Mouse (Mus musculus) embryo, embryonic 11 days (tissue): ENCODE data around the gene Dus2.

Source experiments
- DNase-seq: peaks from one replicate; pipeline ENCODE4 v3.0.0-alpha.2; 2015

Dus2 gene

DNA sequence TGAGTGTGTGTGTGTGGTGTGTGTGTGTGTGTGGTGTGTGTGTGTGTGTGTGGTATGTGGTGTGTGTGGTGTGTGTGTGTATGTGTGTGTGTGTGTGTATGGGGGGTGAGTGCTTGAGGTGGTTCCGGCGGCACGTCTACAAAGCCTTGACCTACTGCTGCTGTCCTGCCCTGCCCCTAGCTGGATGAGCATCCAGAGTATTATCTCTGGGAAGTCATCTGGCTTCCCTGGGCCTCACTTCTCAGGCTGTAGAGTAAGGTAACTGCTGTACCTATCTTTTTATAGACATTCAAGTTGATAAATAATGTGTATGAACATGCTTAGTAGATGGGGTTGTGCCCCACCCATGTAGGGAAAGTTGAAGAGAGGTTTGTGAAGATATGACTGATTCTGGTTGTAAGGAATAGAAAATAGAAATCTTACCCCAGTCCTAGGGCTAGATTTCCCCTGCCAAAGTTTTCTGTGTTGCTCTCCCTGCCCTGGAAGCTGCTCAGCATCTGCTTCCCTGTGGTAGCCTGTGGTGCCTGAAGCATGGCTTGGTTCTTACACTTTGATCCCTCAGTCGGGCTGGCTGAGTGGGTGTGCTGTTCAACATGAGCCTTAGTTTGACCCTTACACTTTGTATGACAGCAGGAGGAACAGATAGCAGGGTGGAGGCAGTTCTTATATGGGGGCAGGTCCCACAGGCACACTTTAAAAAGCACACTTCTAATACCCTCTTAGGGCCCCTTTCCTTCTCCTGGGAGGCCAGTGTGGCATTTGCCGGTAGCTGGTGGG, 56.9 kb downstream of the Dus2 start:
- DNase-seq = no peak

DNA sequence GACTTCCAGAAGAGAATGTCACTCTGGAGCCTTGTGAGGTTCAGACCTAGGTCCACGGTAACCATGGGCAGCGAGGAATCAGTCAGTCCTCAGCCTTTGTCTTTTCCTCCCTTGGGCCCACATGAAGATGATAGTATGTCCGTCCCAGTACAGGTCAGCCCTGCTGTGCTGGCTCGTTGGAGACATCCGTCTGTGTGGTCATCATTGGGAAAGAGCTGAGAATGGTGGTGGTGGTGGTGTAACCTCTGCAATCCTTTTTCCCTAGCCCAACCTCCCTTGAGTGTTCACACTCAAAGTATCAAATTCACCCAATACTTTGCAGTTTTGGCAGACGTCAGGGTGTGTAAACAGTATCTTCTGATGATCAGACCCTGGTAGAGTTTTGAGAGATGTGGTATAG, 58.7 kb downstream of the Dus2 start:
- DNase-seq = no peak

DNA sequence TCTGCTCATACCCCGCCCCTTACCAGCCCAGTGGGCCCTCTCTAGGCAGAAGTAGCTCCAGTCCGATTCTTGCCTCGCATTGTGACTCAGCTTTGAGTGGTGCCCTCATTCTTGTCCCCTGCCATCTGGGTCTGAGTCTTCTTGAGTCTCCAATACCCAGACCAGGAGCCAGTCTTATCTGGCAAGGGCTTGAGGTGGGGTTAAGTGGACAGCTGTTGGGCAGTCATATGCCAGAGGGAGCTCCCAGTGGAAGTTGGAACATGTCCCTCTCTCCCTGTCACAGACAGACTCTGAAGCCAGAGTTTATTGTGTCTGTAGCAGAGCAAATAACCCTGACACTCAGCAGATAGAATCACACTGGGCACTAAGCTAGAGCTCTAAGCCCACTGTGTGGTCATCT, 59.9 kb downstream of the Dus2 start:
- no peak for DNase-seq

DNA sequence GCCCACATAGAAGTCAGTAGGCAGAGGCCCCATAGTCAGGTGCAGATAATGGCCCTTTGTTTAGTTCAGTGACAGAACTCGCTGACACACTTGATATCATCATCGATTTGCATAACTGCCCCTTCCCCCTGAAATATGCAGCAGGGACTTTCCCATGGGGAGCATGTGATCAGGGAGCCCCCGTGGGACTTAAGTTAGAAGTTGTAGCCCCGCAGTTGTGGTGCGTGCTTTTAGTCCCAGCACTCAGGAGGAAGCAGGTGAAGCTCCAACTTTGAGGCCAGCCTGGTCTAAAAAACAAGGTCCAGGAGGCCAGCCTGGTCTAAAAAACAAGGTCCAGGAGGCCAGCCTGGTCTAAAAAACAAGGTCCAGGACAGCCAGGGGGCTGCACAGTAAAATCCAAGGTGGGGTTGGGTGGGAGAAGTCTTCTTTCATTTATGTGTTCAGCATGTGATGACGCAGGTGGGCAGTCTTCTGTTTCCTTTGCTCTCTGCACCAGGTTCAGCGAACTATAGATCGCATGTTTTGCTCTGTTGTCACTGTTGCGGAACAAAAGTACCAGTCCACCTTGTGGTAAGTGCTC, 61.5 kb downstream of the Dus2 start:
- no peak for DNase-seq

DNA sequence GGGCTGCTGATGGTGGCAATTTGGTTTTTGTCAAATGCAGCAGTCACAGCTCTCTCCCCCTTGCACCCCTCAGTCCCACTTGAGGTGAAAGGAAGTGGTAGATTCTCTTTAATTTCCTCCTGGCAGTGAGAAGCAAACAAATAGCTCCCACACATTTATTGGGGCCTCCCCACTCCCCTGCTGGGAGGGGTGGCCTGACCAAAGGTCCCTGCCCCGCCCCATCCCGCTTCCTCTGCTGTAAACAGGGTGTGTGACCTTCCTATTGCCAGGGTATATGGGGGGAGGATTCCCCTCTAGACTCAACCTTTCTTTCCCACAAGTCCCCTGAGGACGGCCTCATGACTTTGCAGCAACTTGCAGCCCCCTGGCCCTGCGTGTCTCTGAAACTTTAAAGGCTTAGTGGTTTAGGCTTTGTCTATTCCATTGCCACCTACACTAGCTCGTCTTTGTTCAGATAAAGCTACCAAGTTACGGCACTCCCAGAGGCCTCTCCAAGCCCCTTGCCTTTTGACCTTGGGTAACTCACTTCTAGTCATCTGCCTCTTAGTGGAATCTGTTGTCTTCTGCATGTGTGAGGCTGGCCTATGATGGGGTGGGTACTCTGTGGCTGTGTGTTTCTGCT, 63.2 kb downstream of the Dus2 start:
- DNase-seq = no peak

DNA sequence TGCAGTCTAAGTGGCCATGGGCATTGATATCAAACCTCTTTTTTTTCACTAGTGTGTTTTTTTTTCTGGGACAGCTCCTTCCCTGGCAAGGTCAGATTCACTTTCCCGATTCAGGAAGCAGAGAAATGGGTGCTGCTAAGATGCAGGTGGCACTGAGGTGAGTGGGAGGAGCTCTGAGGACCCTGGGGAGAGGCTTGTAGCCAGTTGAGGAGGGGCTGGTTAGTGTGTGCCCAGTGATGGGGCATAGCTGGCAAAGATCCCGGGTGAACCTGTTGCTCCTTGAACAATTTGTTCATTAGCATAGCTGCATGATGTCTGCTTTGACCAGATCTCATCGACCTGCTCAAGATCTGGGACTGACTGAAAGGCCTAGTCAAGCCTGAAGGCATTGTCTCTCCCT, 63.9 kb downstream of the Dus2 start:
- DNase-seq = no peak

DNA sequence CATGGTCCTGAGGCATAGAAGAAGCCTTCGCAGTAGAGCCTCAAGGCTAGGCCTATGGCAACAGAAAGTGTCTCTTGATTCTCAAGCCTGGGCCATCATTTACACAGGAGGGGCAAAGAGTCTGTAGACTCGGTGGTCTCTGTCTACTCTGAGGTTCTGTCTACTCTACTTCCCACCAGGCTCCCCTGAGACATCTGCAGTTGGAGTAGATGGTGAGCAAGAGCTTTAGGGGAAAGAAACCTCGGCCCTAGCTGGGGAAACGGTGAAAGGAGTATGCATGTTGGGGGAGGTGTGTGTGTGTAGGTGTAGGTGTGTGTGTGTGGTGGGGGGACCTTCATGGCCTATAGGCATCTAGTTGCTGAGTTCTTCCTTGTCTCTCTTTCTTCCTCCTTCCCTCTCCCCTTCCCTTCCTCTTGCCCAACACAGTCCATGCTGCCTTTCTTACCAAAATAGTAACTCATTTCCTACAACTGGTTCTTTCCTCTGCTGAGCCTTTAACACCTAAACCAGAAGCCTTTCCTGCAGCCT, 65.4 kb downstream of the Dus2 start:
- no peak for DNase-seq

DNA sequence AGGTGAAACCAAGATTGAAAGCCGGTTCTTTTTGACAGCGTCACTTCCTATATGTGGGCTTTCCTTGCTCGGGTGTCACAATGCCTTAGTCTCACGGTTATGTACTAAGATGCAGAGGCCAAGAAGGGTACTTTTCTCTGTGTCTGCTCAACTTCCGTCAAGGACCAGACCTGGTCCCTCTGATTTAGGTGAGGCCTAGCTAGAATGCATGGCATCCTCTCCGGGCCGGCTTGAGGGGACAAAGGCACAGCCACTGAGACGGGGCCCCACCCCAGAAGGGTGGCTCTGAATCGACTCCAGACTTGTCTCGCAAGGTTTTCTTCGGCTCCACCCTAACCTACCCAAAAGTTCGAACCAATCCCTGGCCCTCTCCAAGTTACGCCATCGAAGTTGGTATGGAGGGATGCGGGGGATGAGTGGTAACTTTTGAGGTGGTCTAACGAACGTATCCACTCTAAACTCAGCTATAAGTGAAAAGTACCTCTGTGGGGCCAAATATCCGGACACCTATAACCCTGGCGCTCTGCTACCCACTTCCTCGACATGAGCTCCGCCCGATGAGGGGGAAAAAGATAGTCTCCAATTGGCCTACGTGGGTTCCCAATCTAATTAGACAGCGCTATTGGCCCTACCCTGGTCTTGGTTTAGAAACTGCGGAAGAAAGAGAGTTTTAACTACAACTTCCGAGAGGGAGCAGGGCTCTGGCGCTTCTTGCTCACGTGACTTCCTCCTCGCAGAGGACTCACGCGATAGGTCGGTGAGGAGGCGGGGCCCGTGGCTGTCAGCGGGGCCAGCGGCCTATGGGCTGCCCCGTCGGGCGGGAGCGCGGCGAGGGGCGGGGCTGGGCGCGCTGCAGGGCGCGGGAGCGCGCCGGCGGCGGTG, 67.8 kb downstream of the Dus2 start, which contains the start of gene Nfatc3:
Gene Nfatc3, plus strand, starts transcription at position 110 of the 882 bp plus-strand sequence.
- peak; percentile 99 for DNase-seq

DNA sequence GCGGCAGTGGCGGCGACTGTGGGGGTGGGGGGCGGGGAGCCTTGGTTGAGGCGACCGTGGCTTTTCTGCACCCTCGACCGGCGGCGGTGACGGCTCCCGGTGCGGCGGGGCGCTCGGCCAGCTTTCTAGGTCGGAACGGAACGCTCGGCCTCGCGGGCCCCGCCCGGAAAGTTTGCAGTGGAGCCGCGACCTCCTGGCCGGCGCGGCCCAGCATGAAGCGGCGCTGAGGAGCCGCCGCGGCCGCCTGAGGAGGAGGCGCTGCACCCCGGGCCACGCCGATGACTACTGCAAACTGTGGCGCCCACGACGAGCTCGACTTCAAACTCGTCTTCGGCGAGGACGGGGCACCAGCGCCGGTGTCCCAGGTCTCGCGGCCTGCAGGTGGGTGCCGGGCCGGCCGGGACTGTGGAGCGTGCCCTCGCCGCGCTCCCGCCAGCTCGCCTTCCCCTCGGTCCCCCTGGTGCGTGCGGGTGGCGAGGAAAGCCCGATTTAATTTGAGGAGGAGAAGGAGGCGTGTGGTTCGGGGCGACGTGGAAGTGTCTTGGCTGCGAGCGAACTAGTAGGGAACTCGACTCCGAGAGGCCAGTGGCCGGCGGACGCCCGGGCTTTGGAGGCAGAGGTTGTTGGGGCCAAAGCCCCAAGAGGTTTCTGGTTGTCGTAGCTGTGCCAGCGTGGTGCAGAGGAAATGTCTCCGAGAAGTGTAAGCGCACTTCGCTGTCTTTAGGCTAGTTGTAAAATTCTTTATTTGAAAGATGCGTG, 68.7 kb downstream of the Dus2 start:
- DNase-seq = peak; percentile 69

DNA sequence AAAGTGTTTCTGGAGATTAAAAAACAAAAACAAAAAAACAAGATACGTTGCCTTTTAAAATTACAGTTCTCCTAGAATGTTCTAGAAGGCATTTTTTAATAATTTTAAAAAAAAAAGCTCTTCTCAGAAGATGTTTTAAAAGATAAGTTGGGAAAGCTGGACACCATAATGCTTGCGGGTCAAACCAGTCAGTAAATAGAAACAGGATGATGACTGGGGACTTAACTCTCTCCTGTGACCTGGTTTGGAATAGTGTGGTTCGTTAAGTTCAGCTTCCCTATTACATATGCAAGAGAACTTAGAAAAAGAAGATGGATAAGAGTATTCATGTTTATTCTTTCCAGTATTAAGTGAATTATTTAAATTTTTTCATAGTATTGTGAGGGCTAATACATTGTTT, 69.4 kb downstream of the Dus2 start:
- peak; percentile 3 for DNase-seq

DNA sequence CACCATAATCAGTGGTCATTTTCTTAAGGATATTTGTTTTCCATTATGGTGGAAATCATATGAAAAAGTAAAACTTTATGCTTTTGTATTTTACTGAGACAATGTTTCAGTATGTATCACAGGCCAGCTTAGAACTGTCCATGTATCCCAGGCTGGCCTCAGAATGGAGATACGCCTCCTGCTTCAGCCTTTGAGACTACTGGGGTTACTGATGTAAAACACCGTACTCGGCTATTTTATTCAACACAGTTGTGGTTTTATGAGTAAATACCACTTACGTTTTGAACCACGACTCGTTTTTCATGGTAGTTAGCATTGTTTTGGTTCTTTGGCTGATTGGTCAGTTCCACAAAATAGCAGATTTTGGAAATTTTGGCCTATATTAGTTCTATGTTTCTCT, 70.5 kb downstream of the Dus2 start:
- no peak for DNase-seq

DNA sequence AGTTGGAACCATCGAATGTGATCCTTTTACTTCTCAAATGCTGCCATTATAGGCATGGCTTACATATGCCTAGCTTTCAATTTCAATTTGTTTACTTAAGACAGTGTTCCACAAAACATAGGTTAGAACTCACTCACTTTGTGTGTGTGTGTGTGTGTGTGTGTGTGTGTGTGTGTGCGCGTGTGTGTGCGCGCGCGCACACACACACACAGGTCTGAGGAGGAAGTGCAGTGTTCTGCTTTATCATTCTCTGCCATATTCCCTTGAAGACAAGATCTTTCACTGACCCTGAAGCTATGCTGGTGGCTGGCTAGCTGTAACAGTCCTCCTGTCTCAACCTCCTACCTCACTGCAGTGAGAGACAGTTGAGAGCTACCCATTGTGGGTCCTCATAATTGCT, 71.9 kb downstream of the Dus2 start:
- no peak for DNase-seq

DNA sequence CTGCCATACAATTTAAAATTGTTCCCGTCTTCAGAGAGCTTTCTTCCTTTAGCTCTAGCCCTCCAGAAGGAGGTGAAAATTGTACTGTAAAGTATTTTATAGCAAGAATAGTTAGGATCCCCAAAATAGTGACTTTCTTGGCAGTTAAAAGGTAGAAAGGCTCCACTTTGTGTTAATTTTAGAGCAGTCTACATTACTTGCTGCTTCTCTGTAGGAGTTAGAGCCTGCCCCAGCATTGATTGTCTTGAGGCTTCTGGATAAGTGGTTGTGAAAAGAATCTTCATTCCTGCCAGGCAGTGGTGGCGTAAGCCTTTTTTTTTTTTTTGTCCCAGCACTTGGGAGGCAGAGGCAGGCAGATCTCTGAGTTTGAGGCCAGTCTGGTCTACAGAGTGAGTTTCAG, 75.6 kb downstream of the Dus2 start:
- DNase-seq = no peak

DNA sequence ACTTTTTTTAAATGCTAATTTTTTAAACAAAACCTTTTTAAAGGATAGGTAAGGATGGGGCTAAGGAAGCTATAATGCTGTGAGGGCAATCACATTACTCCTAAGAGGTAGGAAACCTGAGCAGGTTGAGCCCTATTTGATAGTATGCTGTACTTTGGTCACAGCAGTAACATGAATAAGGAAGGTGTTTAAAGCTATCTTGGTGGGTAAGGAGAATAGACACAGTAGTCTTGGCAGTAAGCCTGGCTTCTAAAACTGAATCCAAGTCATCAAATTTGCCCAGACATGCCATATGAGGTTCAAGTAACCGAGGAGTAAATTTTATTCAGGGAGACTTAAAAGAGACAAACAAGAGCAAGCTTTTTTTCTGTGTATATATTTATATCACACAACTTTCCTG, 78.4 kb downstream of the Dus2 start:
- DNase-seq = no peak

DNA sequence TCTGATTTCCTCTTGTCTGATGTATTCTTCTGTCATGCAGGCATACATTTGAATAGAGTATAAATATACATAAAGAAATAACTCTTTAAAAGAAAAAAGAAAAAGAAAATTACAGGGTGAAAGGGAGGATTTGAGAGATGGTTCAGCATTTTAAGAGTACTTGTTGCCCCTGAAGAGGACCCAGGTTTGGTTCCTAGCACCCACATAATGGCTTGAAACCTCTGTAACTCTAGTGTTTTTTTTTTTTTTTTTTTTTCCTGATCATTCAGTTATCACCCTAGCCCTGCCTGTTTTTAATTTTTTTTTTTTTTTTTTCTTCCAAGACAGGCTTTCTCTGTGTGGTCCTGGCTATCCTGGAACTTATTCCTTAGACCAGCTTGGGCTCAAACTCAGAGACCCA, 81.0 kb downstream of the Dus2 start:
- DNase-seq = no peak

DNA sequence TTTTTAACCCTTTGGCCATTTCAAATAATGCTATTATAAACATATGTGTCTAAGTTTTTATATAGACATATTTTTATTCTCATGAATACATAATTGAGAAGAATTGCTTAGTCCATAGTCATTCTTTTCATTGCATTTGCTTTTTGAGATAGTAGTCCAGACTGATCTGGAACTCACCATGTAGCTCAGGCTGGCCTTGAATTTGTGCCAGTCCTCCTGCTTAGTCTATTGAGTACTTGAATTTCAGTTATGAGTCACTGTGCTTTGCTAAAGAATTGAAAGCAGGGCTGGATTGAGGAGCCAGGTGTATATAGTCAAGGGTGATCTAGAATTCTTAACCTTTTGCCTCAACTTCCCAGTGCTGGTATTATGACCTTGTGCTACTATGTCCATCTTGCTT, 83.1 kb downstream of the Dus2 start:
- DNase-seq = no peak

DNA sequence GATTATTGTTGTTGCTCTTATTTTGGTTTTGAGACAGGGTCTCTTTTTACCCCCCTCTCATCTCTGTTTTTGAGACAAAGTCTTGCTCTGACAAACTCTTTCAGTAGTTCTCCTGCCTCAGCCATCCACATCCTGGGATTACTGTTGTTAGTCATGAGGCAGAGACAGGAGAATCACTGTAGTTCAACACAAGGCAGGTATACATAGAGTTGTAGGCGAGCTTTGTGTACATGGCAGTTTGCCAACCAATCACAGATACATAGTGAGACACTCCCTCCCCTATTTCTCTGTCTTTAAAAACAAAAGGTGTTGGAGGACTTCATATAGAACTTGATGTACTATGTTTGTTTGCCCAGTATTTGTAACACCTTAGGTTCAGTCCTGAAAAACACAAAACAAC, 83.5 kb downstream of the Dus2 start:
- no peak for DNase-seq

DNA sequence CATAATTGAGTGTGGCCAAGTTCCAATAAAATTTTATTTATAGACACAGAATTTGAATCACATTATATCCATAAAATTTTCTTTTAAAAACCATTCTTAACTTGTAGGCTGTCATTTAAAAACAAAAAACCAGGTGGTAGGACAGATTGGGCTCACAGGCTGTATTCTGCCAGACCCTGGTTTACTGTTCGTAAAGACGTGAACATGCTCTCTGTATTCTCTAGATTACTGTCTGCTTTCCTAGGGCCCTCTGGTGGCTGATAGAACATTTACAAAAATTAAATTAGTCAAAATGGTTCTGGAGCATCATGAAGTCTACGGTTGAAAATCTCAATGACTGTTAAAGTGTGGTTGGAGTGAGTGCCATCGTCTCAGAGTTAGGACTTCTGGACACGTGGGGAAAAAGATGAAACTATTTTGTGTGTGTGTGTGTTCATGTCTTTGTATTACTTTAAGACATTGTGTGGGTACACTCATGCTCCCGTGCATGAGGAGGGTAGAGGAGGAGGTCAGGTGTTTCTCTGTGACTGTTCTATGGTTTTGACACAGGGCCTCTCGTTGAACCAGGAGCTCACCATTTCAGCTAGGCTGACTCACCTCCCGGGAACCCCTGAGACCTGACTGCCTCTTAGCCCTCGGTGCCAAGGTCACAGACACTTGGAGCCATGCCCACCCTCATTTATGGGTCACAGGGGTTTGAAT, 84.2 kb downstream of the Dus2 start:
- DNase-seq = peak; percentile 3

DNA sequence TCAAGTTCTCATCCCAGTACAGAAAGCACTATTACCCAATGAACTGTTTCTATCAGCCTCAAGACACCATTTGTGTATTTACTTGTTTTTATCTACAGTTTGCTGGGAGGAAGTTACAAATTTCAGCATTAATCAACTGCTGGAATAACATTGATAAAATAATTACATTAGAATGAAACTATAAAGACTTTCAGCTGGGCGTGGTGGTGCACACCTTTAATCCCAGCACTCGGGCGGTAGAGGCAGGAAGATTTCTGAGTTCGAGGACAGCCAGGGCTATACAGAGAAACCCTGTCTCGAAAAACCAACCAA, 84.7 kb downstream of the Dus2 start:
- DNase-seq = no peak

DNA sequence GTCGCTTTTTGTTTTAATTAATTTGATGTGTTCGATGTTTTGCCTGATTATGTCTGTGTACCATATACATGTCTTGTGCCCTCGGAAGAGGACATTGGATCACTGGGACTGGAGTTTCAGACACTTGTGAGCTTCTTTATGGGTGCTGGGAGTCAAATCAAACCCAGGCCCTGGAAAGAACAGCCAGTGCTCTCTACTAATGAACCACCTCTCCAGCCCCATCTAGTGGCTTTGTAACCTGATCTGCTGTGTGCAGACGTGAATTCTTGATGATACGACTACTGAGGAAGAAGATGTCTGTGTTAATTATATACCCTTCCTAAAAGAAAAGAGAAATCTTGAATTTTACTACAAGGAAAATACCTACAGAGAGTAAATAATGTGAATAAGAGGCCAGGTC, 85.5 kb downstream of the Dus2 start:
- peak; percentile 30 for DNase-seq

DNA sequence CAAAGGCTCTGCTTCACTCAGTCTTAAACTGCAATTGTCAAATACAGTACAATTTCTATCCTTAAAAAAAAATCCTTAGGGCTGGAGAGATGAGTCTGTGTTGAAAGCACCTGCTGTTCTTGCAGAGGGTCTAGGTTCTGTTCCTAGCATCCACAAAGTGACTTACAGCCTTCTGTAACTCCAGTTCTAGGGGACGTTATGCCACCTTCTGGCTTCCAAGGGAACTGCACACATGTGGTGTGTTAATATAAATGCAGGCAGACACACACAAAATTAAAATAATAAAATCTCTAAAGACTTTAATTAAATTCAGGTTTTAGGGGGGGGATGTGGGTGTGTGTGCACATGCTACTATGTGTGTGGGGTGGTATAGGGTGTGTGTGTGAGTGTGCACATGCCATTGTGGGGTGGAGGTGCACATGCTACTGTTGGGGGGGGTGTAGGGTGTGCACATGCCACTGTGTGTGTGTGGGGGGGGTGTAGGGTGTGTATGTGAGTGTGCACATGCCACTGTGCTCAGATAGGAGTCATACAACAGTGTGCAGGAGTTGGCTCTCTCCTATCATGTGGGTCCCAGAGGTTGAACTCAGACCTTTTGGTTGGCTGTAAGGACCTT, 86.4 kb downstream of the Dus2 start:
- no peak for DNase-seq
